Comparison of ENCODE assay signal across 9 mouse cellular contexts in the genomic region with DNA sequence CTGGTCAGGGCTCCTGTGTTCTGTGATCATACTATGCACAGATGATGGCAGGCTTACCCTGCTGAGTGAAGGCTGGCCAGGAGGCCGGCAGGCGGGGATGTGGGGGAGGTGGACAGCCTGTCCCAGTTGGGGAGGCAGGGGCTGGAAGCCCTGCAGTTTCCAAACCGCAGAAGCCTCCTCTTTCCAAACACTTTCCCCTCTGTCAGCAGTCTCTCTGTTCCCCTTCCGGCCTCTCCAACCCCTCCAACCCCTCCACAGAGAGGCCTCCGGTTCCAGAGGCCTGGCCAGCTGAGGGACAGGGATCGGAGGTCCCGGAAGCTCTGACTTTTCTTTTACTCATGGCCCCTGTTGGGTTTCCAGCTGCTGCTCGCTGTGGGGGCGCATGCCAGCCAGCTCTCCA.
DNase-seq lines count a peak whose midpoint lies in the region; ATAC-seq and TF ChIP-seq lines count a peak whose summit lies in the region.
"Had no signal": no experiment of that assay in that cellular context is flagged by ENCODE, and none has a peak within 500 bp of the region (broad histone marks: within the 10 kb centered on the region; RNA-seq: fewer than 3 reads in every experiment).

No protein-coding gene starts in this region.

- no peaks in the 10 kb centered on the region; the same call in 1 of the 2 replicates for H3K4me1 ChIP-seq in lung, embryonic 14.5 days (ENCODE audit: insufficient read depth)
- H3K4me1 ChIP-seq in lung, adult 2 months (ENCODE audit: control insufficient read depth, insufficient read depth, low read length) = peaks cover 25% of the 10 kb centered on the region

- TF ChIP-seq CTCF in lung, embryonic 14.5 days (IDR thresholded peaks at IDR 0.05; ENCODE audit: low read depth) = no peak
- TF ChIP-seq CTCF in lung, adult 2 months (IDR thresholded peaks at IDR 0.05; ENCODE audit: insufficient read depth, low read length) = no peak

- peaks cover 89% of the 10 kb centered on the region for H3K36me3 ChIP-seq in lung, embryonic 14.5 days (ENCODE audit: insufficient read depth)
- H3K36me3 ChIP-seq: hindbrain, embryonic 15.5 days had no signal

- intact Hi-C loops in heart, postnatal 36 days (cut with DNase I) = loop anchor here (2.0 kb wide), 1 partner anchor 32 kb away; no protein-coding TSS in a partner anchor

- H3K27ac ChIP-seq in lung, embryonic 14.5 days (ENCODE audit: low read depth) = peak overlapping the region; percentile 46; the same call in 1 of the 2 replicates

- peak; percentile 46 for DNase-seq in lung, embryonic 14.5 days
- DNase-seq in lung, adult 2 months = no peak
- peak; percentile 98 for DNase-seq in heart, adult 11 months
- peak; percentile 54 to 64 for DNase-seq in heart, postnatal 36 days
- peak; percentile 62 for DNase-seq in skeletal muscle tissue, adult 2 months (ENCODE audit: low read depth, low spot score)
- DNase-seq in embryo, embryonic 9.5 days (ENCODE audit: extremely low spot score) = no peak
- no peak for DNase-seq in layer of hippocampus, adult 8-10 months (ENCODE audit: low spot score in 2 of 2)
- no peak for DNase-seq in urinary bladder, postnatal 25 days (ENCODE audit: low spot score)

- no peak overlapping the region for H3K4me2 ChIP-seq in lung, embryonic 14.5 days
- H3K4me2 ChIP-seq: hindbrain, embryonic 15.5 days had no signal

- 70% methylated on average over 9 of the region's 9 CpGs for WGBS in lung, embryonic 14.5 days
- WGBS in lung, adult 2 months = 63% methylated on average over 9 of the region's 9 CpGs

- ATAC-seq in lung, embryonic 14.5 days (ENCODE audit: insufficient read depth) = no peak

- TF ChIP-seq POLR2A in lung, adult 2 months (IDR thresholded peaks at IDR 0.05; ENCODE audit: borderline replicate concordance, extremely low read depth, low read depth, low read length) = no peak

- H3K4me3 ChIP-seq in lung, embryonic 14.5 days (ENCODE audit: low read depth, low read length) = no peak overlapping the region
- no peak overlapping the region for H3K4me3 ChIP-seq in lung, adult 2 months (replicated peaks; ENCODE audit: extremely low read depth, low read depth, low read length)
- H3K4me3 ChIP-seq: hindbrain, embryonic 15.5 days had no signal

- H3K9me3 ChIP-seq in lung, embryonic 14.5 days (ENCODE audit: low read depth, low read length) = no peaks in the 10 kb centered on the region
- H3K9me3 ChIP-seq: hindbrain, embryonic 15.5 days had no signal

- H3K9ac ChIP-seq in lung, embryonic 14.5 days = no peak overlapping the region
- H3K9ac ChIP-seq: hindbrain, embryonic 15.5 days had no signal

- H3K27me3 ChIP-seq in lung, embryonic 14.5 days (ENCODE audit: insufficient read depth, low read length) = no peaks in the 10 kb centered on the region
- H3K27me3 ChIP-seq: hindbrain, embryonic 15.5 days had no signal

Comparison
In these comparisons a context has a peak if more than half of its experiments do, and no peak if none do; other contexts are left out.
1. DNase-seq: peak in lung, embryonic 14.5 days (single experiment), heart, adult 11 months (single experiment), heart, postnatal 36 days (2 of 2) and skeletal muscle tissue, adult 2 months (single experiment); none in lung, adult 2 months (single experiment), embryo, embryonic 9.5 days (single experiment), layer of hippocampus, adult 8-10 months (0 of 2) and urinary bladder, postnatal 25 days (single experiment).